In the genomic region with DNA sequence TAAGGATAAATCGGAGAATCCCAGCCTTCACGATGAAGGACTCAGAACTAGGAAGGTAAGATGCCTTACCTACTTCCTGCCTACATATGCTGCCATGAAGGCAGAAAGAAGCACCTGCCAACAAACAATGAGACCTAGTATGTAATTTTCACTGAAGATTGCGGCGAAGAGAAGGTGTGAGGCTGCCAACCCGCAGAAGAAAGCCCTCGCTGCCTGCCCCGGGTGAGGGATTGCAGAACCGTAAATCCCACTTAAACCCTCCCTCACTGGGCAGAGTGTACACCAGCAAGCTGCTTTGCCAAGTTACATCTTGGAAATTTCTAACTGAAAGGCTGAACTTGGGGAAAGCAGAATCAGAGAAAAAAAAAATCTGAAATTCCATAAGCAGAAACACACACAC, we compare ENCODE assay signal across 27 mouse cellular contexts.
"Had no signal": no experiment of that assay in that cellular context is flagged by ENCODE, and none has a peak within 500 bp of the region (broad histone marks: within the 10 kb centered on the region; RNA-seq: fewer than 3 reads in every experiment).

No protein-coding gene starts in this region.

- H3K27ac ChIP-seq: embryonic facial prominence, embryonic 10.5 days; embryonic facial prominence, embryonic 12.5 days; embryonic facial prominence, embryonic 13.5 days; embryonic facial prominence, embryonic 15.5 days; forebrain, embryonic 10.5 days; forebrain, embryonic 12.5 days; forebrain, embryonic 13.5 days; forebrain, embryonic 15.5 days; gastrocnemius, adult 2 months; heart, adult 2 months had no signal

- H3K9me3 ChIP-seq: embryonic facial prominence, embryonic 10.5 days; embryonic facial prominence, embryonic 12.5 days; embryonic facial prominence, embryonic 13.5 days; embryonic facial prominence, embryonic 15.5 days; forebrain, embryonic 10.5 days; forebrain, embryonic 12.5 days; forebrain, embryonic 13.5 days; forebrain, embryonic 15.5 days had no signal

- DNase-seq: cerebellum, adult 2 months; cerebellum, adult 8-10 months; cerebellum, adult 9-10 months; cerebellum, adult 9-11 months; cerebellum, postnatal 14 days; cerebellum, postnatal 25 days; cerebellum, postnatal 36 days; embryo, embryonic 11 days; forebrain, postnatal 0 days; gastrocnemius, adult 2 months; gastrocnemius, postnatal 10 days; gastrocnemius, postnatal 25 days; gastrocnemius, postnatal 36 days; heart, adult 11 months; heart, adult 18-20 months; heart, adult 2 months had no signal

- H3K36me3 ChIP-seq: embryonic facial prominence, embryonic 10.5 days; embryonic facial prominence, embryonic 12.5 days; embryonic facial prominence, embryonic 13.5 days; embryonic facial prominence, embryonic 15.5 days; forebrain, embryonic 10.5 days; forebrain, embryonic 12.5 days; forebrain, embryonic 15.5 days had no signal

- H3K27me3 ChIP-seq: embryonic facial prominence, embryonic 12.5 days; embryonic facial prominence, embryonic 13.5 days; embryonic facial prominence, embryonic 15.5 days; forebrain, embryonic 12.5 days; forebrain, embryonic 13.5 days; forebrain, embryonic 15.5 days had no signal

- H3K4me2 ChIP-seq: embryonic facial prominence, embryonic 12.5 days; embryonic facial prominence, embryonic 13.5 days; embryonic facial prominence, embryonic 15.5 days; forebrain, embryonic 12.5 days; forebrain, embryonic 13.5 days; forebrain, embryonic 15.5 days had no signal

- H3K4me1 ChIP-seq: embryonic facial prominence, embryonic 10.5 days; embryonic facial prominence, embryonic 12.5 days; embryonic facial prominence, embryonic 13.5 days; embryonic facial prominence, embryonic 15.5 days; forebrain, embryonic 13.5 days; forebrain, embryonic 15.5 days had no signal

- H3K4me3 ChIP-seq: embryonic facial prominence, embryonic 10.5 days; embryonic facial prominence, embryonic 12.5 days; embryonic facial prominence, embryonic 13.5 days; embryonic facial prominence, embryonic 15.5 days; erythroblast, embryonic 14.5 days; forebrain, embryonic 10.5 days; forebrain, embryonic 12.5 days; forebrain, embryonic 13.5 days; forebrain, embryonic 15.5 days; gastrocnemius, adult 2 months; heart, adult 2 months had no signal

- ATAC-seq: forebrain, embryonic 13.5 days; forebrain, embryonic 14.5 days; forebrain, embryonic 15.5 days; forebrain, embryonic 16.5 days; forebrain, postnatal 0 days had no signal

- H3K9ac ChIP-seq: embryonic facial prominence, embryonic 12.5 days; embryonic facial prominence, embryonic 13.5 days; embryonic facial prominence, embryonic 15.5 days; forebrain, embryonic 12.5 days; forebrain, embryonic 13.5 days; forebrain, embryonic 15.5 days; forebrain, postnatal 0 days had no signal
